Mouse (Mus musculus) embryo, embryonic 11.5 days (tissue): ENCODE data around the gene Pnmal1.
"Not testable (repeated sequence)": the region's sequence is repeated elsewhere in the genome, so short reads cannot be mapped to it uniquely, and the experiment has no call there.

ENCODE experiments used
- DNase-seq: peaks from one replicate; pipeline ENCODE4 v3.0.0-alpha.2; 2012; ENCODE audit warnings: low read depth, low spot score

The Pnmal1 gene

GRCm38 (mm10) chr7:16950861-16951635 lies 8.4 kb upstream of the Pnmal1 start:
- peak; percentile 77 for DNase-seq

- DNase-seq = not testable (repeated sequence)
Measured at GRCm38 (mm10) chr7:16953776-16954175, 5.7 kb upstream of the Pnmal1 start.

- DNase-seq = no peak
Measured at GRCm38 (mm10) chr7:16955712-16956111, 3.8 kb upstream of the Pnmal1 start.

- no peak for DNase-seq
Measured at GRCm38 (mm10) chr7:16956410-16957265, 2.8 kb upstream of the Pnmal1 start.

DNA sequence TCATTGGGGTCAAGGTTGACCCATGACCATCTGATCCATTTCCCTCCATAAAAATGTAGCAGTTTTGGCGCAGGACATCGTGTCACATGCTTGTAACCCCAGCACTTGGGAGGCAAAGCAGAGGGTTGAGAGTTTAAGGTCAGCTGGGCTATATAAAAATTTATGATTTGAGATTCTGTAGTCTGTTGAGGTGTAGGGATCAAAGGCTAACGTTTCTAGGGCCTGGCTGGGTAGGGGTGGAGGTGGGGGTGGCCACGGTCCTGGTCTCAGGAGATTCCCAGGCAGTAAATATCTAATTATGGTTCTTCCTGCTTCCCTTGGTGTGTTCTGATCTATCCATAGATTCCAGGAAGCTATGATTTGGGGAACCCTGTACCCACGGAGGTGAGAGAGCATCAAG lies 2.2 kb downstream of the Pnmal1 start:
- DNase-seq = no peak

GRCm38 (mm10) chr7:16968414-16968813 lies 8.9 kb downstream of the Pnmal1 start:
- DNase-seq = no peak

- DNase-seq = no peak
Measured at GRCm38 (mm10) chr7:16971160-16971559, 11.7 kb downstream of the Pnmal1 start.

GRCm38 (mm10) chr7:16974018-16974417 lies 14.5 kb downstream of the Pnmal1 start:
- no peak for DNase-seq

DNA sequence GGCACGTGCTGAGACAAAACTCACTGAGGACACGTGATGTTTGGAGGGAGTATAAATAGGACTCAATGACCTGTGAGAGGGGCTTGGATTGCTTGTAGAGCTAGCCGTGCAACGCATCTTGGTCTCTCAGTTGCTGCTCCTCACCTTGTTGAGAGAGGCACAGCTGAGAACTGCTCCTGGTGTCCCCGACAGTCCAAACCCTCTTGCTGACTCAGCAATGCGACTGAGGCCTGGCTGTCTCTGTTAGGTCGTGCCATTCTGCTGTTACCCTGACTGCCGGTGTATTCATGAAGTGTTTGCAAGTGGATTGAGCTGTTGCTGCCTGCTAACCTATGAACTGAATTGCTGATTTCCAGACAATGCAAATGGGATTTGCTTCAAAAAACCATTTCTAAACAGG lies 16.8 kb downstream of the Pnmal1 start:
- DNase-seq = no peak

DNA sequence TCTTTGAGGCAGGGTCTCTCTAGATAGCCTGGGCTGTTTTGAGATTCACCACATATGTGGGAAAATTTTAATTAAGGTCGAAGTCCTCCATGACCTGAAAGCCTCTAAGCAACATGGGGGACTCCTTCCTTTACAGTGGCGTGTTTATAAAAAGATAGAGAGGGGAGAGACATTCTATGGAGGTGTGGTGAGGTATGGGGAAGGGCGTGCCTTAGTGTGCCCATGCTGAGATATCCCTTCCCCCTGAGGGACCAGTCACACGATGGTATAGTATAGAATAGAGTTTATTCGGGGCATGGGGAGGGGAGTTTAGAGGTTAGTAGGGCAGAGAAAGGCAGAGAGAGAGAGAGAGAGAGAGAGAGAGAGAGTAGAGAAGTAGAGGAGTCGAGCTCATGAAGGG lies 18.7 kb downstream of the Pnmal1 start:
- DNase-seq = no peak

DNA sequence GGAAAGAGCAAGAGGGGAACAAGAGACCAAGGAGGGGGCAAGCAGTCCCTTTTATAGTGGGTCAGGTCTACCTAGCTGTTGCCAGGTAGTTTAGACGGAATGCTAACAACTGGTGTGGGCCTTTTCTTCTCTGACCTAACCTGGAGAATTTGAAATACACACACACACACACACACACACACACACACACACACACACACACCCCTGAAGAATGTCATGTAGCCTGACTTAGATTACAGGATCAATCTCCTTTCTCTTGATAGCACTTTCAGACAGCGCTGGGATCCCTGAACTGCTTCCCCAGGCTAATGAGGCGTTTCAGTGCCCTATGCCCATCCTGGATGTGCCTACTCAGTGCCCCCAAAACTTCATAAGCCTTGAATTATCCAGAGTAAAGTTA lies 19.1 kb downstream of the Pnmal1 start:
- DNase-seq = no peak

DNA sequence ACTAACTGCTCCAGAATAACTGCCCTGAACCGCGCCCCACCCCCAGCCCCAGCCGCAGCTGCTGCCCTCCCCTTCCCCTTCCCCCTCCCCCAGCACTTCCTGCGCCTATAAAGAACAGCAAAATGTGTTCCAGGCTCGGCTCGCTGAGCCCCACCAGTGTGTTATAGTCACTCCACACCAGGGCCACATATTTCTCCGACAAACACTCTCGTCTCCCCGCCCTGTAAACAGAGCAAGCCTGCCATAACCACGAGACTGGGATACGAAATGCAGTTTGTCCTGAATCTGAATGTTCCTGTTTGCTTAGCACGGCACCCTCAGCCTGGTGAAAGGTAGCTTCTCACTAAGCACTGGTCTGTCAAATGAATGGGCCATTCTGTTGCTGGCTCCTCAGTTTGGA lies 20.9 kb downstream of the Pnmal1 start:
- no peak for DNase-seq

- peak; percentile 75 for DNase-seq
Measured at GRCm38 (mm10) chr7:16982859-16983568, 23.5 kb downstream of the Pnmal1 start, which contains the start of gene Gm42372. Gm42372 (plus strand) TSS chr7:16983086.

DNA sequence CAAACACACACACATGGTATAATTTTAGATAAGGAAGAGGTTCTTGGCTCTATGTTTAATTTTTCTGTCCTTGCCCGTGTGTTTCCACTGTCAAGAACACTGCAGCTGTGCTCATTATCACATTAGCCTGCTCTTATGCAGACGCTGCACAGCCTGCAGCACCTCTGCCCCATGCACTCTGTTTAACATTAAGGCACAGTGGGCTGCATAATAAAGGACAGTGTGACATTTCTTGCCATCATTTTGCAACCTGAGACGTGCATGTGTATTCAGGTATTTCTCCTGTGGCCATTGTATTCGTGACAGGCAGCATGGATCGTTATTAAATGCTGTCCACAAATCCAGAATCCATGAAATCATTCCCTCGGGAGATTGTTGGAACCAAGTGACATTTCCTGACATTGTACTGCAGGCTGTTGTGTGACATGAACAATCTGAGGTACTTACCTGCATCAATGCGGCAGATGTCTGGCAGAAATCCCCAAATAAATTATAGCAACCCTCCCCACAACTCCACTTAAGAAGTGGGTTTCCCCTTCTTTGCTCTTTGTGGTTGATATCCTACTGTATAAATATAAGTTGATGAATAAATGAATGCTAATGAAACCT lies 28.2 kb downstream of the Pnmal1 start:
- DNase-seq = no peak

GRCm38 (mm10) chr7:16988405-16988804 lies 28.9 kb downstream of the Pnmal1 start:
- no peak for DNase-seq

GRCm38 (mm10) chr7:16990006-16990744 lies 30.7 kb downstream of the Pnmal1 start:
- DNase-seq = no peak

DNA sequence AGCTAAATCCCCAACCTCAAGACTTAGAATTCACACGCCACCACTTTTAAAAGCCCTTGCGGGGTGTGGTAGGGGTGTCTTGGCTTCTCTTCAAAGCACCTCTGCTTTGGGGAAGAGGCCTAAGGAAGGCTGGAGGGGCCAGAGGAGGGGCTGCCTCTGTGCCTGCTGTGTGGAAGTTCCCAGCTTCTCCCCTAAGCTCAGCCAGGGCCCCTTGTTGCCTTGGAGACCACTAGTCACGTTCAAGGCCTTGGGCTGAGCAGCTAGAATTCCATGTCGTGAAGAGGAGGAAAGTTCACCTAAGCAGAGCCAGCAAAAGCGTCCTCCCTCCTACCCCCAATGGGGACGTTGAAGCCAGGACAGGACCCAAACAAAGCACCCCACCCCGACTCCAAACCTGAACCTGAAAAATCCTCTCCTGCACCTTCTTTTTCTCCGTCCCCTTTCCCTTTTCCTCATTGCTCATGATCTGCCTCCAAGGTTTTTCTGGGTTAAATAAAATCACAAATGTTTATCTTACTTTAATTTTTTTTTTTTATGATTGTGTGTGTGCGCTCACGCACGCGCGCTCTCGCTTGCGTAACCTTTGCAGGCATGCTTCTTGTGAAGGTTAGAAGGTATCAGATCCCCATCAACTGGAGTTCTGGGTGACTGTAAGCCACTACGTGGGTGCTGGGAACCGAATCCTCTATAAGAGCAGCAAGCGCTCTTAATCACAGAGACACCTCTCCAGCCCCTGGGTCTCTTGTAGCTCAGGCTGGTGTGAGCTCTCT lies 32.4 kb downstream of the Pnmal1 start:
- peak; percentile 62 for DNase-seq

- DNase-seq = no peak
Measured at GRCm38 (mm10) chr7:16992451-16992807, 33.0 kb downstream of the Pnmal1 start, which contains the start of gene Ccdc8. Ccdc8 (plus strand) TSS chr7:16992708.

GRCm38 (mm10) chr7:16993651-16994399 lies 34.3 kb downstream of the Pnmal1 start:
- DNase-seq = peak; percentile 75
